Mouse (Mus musculus) T-helper 2 cell (primary cell): ENCODE data around the gene Rab21.

Source experiments
- in situ Hi-C: fragments of 300-600 bp; cut with MboI, MseI; formaldehyde crosslinking; loops from one replicate; pipeline ENCODE4 v1.15.1; 2025; ENCODE audit warnings: high pct_unique_total_duplicates

Rab21 gene

GRCm38 (mm10) chr10:115290671-115291070 lies 24.7 kb downstream of the Rab21 start:
- in situ Hi-C loops: loop anchor here (5.0 kb wide), 1 partner anchor 118 kb away; no protein-coding TSS in a partner anchor

DNA sequence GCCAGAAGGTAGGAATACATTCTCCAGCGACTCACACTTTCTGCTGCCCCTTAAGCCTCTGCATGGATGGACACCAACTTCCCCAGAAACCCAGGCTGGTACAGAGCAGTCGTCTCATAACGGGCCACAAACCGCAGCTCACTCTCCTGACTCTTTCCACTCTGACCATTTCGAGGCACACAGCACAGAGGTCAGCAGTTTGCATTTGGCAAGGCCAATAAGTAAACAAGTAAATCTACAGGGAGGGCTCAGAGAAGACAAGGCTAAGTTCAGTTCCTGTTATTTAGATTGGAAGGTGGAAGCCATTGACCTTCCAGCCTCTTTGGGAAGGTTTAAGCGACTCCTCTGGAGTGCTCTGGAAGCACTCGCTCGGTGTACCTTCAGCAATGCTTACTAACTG lies 26.5 kb downstream of the Rab21 start:
- in situ Hi-C loops: no loop called here

DNA sequence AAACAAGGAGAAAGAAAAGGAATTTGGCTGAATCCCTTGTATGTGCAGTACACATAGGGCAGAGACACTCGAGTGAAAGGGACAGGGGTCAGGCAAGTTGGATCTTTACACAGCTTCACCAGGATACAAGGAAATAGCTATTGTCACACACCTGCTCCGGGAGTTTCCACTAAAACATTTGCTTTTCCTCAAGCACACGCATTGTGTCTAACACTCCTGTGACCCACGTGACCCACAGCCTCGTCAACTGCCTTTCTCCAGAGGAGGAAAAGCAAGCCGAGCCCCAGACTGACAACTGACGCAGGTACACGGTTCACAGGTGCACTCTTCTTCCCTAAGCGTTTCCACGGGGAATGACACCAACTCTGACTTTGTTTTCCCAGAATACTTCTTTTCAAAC lies 31.2 kb downstream of the Rab21 start:
- in situ Hi-C loops: no loop called here

DNA sequence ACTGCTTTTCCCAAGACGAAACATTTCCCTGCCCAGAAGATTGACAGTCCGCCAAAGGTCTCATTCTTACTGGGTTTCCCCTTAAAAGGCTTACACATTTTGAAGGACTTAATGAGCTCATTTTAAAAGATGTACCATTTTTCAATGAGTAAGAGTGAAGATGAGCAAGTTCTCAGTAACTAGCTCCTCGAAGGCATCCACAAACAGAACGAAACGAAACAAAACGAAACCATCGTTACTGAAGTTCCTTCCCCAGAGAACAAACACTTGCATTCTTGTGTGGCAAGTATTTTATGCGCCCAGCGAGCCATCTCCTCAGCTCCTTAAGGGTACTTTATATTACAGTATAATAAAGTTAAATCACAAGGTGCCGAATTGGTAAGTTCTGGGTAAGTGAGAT lies 34.0 kb downstream of the Rab21 start:
- in situ Hi-C loops: no loop called here

DNA sequence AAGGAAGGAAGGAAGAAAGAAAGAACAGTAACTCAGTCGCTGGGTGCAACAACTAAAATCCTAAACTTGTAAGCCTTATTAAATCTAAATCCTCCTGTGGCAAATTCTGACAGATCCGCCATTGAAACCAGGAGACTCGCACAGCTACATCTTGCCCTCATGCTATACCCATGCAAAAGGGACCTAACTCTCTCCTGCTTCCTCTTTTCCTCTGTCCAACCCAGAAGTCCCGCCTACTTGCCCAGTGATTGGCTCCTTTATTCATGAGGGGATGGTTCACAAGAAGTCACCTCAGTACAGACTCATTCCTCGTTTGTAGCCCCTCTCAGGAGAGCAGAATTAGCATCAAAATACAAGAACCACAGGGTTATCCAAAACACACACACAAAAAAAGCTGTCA lies 43.7 kb downstream of the Rab21 start:
- in situ Hi-C loops: no loop called here

DNA sequence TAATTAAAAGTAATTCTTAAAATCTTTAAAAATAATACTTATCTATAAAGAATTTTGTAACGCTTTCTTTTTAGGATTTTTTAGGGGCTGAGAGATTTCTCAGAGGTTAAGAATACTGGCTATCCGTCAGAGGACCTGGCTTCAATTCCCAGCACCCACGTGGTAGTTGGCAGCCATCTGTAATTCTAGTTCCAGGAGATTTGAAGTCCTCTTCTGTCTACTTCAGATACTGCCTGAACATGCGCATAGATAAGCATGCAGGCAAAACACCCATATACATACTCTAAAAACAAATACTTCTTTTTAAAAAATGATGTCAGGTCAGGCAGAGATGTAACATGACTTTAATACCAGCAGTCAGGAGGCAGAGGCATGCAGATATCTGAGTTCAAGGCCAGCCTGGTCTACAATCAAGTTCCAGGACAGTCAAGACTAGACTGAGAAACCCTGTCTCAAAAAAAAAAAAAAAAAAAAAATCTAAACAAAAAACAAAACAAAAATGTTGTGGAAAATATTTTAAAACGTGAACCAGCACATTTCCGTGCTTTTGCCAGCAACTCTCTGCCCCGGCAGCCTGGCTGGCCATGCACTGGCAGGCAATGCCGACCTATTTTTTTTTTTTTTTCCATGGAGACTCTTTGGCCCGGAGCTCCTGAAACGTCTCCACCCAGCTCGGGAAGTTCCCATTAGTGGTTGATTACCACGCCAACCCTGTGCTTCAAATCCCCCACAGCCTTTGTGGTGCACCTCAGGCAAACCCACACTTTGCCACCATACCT lies 44.6 kb downstream of the Rab21 start:
- in situ Hi-C loops: no loop called here

GRCm38 (mm10) chr10:115262926-115263562 lies 52.4 kb downstream of the Rab21 start:
- in situ Hi-C loops: no loop called here

- in situ Hi-C loops: no loop called here
Observed at GRCm38 (mm10) chr10:115262261-115262660, 53.1 kb downstream of the Rab21 start.

- in situ Hi-C loops: no loop called here
Observed at GRCm38 (mm10) chr10:115261428-115261827, 54.0 kb downstream of the Rab21 start.

DNA sequence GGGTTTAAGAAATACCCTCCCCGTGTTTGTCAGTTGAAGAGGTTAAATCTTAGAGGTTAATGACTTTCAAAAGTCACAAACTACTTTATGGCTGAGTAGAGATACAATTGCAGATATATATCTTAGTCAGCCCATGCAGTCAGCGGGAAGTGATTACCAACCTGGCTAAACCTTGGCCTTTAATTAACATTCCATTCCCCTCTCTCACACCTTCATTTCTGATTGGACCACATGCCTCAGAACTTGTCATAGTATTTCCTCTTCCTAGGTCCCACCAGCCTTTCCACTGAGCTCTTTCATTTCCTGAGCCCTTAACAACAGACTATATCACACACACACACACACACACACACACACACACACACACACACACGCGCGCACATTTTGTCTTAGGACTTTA lies 59.2 kb downstream of the Rab21 start:
- in situ Hi-C loops: no loop called here

GRCm38 (mm10) chr10:115253521-115253920 lies 61.9 kb downstream of the Rab21 start:
- in situ Hi-C loops: no loop called here

- in situ Hi-C loops: no loop called here
Observed at GRCm38 (mm10) chr10:115252321-115252757, 63.1 kb downstream of the Rab21 start.

DNA sequence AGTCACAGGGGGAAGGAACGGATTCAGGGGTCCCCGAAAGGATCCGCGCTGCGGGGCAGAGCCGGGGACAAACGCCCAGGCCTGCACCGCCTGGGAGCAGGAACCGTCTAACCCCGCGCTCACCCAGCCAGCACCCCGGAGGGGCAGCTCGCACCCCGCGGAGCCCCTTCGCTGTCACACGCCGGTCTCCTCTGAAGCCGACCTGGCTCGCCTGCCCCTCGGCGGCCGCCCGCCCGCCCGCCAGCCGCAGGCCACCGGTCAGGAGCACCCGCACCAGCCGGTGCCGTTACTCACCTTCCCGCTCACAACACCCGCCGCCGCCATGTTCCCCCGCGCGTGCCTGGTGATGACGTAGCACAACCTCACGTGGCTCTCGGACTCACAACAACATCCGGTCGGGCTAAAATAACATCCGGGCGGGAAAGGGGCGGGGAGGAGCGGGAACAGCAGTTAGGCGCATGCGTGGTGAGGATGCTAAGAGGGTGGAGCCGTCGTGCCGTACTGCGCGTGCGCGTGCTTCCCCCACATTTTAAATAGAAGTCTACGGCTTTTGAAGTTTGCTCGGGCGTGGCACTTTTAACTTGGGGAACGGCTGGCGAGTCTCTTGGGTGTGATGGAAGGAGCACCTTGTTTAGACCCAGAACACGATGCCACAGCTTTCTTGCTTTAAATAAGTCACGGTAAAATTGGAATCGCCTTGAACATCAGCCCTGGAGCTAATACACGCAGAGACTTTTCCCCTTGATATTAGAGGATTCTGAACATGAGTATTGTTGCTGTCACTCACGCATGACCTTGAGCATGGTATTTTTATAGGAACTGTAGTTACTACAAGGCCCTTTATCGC lies 64.1 kb downstream of the Rab21 start, which contains the start of gene Tbc1d15:
TSS of gene Tbc1d15 (minus strand) at position 380 of the 847 bp plus-strand sequence.
- in situ Hi-C loops: no loop called here

DNA sequence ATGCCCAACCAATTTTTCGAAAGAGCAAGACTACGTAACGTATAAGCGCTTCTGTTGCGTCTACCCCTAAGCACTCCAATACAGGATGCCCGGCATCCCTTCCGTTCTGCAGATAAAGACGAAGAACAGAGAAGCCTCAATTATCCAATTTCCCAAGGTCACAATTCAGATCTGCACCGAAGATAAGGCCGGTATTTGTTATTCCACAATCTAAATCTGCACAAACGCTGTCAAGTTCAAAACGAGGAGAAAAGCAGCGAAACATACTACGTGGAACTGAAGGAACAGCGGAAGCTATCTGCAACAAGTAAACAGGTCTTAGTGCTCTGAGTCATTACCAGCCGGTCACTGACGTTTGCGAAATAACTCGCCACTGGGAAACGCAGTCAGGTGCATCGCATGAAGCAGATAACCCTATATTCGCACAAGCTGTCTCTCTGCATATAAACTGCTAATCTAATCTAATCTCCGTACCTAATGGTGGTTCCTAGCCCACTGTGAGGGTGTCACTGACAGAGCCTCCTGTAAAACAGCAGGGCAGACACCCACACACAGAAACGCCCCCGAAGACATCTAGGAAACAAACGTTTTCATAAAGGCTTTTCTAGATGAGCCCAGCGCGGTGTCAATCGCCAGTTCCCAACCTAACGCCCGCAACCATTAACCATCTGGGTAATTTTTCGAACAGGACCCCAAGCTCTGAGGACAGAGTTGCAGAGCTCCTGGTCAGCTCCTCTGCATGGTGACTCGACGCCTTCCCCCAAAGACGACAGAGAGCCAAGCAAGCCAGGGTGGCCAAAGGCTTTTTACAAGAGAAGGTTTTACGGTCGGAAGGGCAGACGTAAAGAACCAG lies 64.9 kb downstream of the Rab21 start:
- in situ Hi-C loops: no loop called here

GRCm38 (mm10) chr10:115248041-115248440 lies 67.4 kb downstream of the Rab21 start:
- in situ Hi-C loops: no loop called here

DNA sequence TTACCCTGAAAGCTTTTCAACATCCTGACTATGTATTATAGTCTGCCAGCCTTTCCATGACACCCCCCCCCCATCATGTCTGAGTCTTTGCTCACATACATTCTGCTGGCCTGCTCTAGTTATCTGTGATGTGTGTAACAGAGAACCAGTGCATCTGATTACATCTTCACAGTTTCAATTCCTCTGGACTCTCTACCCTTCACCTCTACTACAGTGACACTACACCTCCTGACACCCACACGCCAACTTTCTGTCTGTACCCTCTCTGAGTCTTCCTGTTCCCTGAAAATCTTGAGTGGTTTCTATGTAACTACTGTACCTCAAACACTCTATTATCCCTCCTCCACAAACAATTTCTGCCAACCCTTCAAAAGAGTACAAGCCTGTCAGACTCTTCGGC lies 69.9 kb downstream of the Rab21 start:
- in situ Hi-C loops: no loop called here

DNA sequence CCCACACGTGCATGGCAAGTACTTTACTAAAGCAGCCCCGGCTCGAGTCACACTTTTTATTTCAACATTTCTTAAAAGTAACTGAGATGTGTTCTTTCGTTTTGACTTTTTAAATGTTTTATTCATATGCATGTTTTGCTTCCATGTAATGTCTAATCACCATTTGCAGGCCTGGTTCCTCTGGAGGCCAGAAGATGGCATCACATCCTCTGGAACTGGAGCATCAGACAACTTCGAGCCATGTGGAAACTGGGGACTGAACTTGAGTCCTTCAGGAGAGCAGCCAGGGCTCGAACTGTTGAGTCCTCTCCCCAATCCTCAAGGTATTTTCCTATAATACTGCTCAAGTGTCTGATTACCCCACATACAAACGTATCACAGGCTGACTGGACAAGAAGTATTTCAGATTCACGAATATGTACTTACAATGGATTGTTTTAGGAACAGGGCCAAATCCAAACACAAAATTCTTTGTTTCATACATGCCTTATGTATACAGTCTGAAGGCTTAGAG lies 74.3 kb downstream of the Rab21 start:
- in situ Hi-C loops: no loop called here

DNA sequence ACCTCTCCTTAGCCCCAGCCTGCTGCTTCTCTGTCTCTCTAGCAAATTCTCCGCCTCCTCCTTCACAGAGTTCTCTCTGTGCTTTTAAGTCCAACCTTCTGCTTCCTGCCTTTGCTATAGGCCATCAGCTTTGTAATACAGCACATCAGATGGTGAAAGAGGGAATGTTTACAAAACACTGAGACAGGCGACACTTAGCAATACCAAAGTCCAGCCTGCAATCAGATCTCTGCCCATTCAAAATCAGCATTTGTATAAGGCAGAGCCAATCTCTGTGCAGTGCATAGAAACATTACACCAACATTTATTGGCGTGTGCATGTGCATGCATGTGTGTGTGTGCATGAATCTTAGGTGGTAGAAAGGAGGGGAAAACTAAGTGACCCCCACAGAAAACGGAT lies 77.5 kb downstream of the Rab21 start:
- in situ Hi-C loops: no loop called here
